Mouse (Mus musculus) bone marrow macrophage, adult 2 months (primary cell): Measurements from ENCODE around the gene Nog.

Experiments used
- CTCF ChIP-seq: IDR thresholded peaks from 2 replicates; pipeline ENCODE4 v1.5.1; 2012; ENCODE audit warnings: low read depth, mild to moderate bottlenecking, low read length, moderate library complexity
- POLR2A ChIP-seq: IDR thresholded peaks from 2 replicates; pipeline ENCODE4 v1.6.1; 2012; ENCODE audit warnings: mild to moderate bottlenecking, low read depth, low read length, borderline replicate concordance

- no peak for TF ChIP-seq CTCF
- no peak for TF ChIP-seq POLR2A
Observed at GRCm38 (mm10) chr11:89319675-89320074, 17.5 kb upstream of the Nog start.
